Mouse (Mus musculus) megakaryocyte progenitor cell, adult 5-6 weeks (primary cell): ENCODE data around the gene Hoxb4. TPM values are rescaled to one million over a fixed set of nuclear protein-coding genes. Genes with fewer than 3 reads are reported as not detected.

Experiments used
- ATAC-seq: replicated peaks from 2 replicates; pipeline ENCODE4 v1.8.0; 2016; ENCODE audit warnings: mild to moderate bottlenecking, moderate TSS enrichment, inconsistent platforms; ENCODE audit not compliant: poor library complexity
- total RNA-seq, 2 experiments: library from RNA; stranded (forward) in 1 of 2; stranded (reverse) in 1 of 2; fragments of 157-497, 149-512 nt in 1 of 2; fragments of 200-1000 nt in 1 of 2; gene quantifications; 2 replicates each; pipeline versions ENCODE4 v1.2.3 to v1.2.4; 2015 to 2017

Hoxb4 gene
- total RNA-seq, 2 experiments from 2014 or later = 1.5 to 2.7 TPM

GRCm38 (mm10) chr11:96311520-96312417, 6.3 kb upstream of the Hoxb4 start:
- ATAC-seq = peak; percentile 86

GRCm38 (mm10) chr11:96313134-96313533, 4.9 kb upstream of the Hoxb4 start:
- no peak for ATAC-seq

DNA sequence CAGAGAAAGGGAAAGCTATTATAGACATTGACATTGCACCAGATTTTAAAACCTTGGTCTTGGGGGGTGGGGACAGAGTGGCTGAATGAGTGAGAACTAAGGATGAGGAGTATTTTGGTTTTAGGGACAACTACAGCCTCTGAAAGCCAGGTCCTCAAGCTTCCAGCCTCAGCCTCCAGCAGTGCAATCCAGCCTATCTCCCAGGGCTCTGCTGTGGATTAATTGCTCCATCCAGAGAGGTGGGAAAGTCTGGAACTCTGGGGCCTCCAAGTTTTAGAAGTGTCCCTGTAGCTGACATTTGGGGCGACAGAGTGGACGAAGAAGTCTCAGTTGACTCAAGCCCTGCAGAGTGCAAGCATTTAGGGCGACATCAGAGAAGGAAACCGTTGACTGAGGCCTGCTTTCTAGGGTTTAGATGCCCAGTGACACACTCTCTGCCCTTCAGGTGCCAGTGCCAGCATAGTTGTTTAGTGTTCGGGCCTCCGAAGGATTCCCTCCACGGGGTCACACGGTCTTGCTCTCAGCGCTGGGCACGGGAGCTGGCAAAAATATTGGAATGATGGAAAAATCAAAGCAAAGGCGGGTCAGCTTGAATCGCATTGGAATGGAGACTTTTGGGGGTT, 4.2 kb upstream of the Hoxb4 start:
- no peak for ATAC-seq

GRCm38 (mm10) chr11:96314671-96315343, 3.3 kb upstream of the Hoxb4 start:
- ATAC-seq = peak; percentile 18; the same call in 1 of the 2 replicates

DNA sequence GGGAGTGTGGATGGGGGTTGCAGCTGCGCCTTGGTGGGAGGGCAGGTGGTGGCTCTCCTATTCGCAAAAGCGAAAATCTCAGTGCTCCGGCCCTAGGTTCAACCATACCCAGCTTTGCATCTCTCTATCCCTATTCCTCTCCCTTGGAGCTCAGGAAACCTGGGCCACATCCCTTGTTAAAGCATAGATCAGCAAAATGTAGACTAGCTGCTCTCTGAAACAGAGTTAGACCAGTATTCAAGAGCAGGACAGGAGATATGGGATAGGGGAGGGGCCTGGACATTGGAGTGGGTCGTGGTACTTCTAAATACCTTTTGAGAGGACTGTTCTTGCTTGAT, 2.8 kb upstream of the Hoxb4 start:
- ATAC-seq = no peak

DNA sequence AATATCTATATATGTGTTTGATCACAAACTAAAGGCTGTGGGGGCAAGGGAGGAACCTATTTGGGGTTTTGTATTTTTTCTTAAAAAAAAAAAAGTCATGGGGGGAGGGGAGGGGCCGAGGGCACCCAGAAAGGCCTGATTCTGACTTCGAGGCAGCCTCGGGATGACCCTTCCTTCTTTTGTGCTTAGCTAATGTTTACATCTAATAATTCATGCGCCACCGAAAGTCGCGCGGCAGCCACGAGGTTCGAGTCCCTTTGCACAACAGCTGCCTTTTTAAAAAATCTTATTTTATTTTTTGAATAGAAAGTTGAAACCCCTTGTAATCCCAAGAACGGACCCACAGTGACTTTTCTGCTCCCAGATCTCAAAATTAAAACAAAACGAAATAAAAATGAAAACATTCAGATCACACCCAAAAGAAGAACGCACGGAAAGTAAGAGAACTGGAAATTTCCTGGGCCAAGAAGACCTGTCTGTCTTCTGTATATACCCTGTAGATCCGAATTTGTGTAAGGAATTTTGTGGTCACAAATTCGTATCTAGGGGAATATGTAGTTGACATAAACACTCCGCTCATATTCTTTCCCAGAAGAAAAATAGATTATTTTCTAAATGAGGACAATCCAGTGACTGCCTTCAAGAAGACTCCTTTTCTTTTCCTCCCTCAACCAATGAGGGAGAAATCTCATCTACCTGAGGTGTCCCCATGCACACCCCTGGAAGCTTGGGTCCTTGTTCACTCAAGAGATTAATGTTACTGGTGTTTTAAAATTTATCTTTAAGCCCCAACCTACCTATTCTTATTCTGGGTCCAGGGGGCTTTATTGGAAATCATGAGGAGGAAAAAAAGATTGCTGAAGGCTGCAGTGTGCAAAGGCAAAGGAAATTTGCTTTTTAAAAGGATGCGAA, 1.1 kb upstream of the Hoxb4 start:
- no peak for ATAC-seq

- peak; percentile 75 for ATAC-seq
These were observed 452 bp downstream of the Hoxb4 start for GRCm38 (mm10) chr11:96318368-96319070.

DNA sequence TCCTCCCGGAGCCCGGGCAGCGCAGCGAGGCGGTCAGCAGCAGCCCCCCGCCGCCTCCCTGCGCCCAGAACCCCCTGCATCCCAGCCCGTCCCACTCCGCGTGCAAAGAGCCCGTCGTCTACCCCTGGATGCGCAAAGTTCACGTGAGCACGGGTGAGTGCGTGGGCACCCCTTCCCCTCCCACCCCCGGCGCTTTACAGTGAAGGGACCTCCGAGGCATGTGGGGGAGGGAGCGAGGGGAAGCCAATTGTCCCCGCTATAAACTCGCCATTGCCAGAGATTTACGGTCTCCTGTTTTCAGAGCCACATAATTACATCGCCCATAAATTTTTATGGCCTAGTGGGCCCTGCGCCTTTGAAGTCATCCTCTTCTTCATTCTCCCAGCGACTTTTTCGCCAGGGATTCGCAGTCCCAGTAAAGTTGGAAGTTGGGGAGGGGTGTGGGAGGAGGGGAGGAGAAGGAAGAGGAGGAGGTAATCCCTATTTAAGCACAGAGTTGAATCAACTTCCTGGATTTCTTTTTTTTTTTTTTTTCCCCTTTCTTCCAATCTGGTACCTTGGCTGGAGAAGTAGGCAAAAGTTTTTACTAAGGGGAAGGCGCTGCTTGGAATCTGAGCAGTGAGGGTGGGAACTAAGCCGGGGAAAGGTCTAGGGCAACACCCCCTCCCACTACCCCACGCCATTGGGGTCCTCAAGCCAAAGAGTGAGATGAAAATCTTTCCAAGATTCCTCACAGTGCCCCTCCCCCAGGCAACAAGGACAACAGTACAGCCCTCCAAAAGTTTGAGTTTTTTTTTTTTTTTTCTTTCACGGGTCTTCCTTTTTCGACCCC, 1.2 kb downstream of the Hoxb4 start:
- ATAC-seq = no peak

DNA sequence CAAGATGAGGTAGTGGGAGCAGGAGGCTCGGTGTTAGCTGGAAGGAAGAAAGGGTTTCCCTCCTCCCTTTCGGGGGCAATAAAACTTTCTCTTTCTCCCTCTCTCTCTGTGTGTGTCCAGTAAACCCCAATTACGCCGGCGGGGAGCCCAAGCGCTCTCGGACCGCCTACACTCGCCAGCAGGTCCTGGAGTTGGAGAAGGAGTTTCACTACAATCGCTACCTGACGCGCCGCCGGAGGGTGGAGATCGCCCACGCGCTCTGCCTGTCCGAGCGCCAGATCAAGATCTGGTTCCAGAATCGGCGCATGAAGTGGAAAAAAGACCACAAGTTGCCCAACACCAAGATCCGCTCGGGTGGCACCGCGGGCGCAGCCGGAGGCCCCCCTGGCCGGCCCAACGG, 1.8 kb downstream of the Hoxb4 start:
- ATAC-seq = peak; percentile 62

- no peak for ATAC-seq
These were observed 2.6 kb downstream of the Hoxb4 start for GRCm38 (mm10) chr11:96320688-96321087.

DNA sequence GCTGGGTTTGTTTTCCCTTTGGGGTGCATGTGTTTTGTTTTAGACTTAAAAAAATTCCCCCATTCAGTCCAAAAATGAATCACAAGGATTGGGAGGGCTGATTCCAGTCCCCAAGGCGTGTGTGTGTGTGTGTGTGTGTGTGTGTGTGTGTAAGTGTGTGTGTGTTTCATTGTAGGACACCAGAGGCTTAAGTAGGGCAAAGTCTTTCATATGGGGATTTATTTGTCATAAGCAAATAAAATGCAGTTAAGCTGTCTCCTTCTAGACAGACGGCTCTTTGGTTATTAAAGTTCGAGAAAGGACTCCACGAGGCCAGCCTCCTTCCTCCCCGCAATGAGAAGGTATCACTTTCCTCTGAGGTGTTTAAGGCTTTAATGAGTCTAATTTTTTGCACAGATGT, 3.8 kb downstream of the Hoxb4 start:
- no peak for ATAC-seq

GRCm38 (mm10) chr11:96322738-96323137, 4.7 kb downstream of the Hoxb4 start:
- ATAC-seq = no peak

DNA sequence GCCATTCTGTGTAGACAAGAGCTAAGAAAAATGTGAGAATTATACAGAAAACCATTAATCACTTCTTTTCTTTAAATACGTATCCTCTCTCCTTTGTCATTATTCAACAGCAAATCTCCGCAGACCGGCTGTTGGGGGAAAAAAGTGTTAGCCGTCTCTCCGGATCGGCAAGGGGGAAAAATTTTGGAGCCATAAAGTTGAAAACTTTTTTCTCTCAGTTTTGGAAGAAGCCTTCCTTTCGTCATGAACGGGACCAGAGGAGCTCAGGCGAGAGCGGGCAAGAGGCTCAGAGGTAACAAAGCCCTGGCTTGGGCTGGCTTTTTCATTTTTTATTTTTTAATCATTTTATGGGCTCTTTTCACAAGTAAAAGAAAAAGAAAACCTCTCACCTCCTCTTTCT, 5.1 kb downstream of the Hoxb4 start, which contains the start of gene Hoxb3:
Hoxb3 (plus strand) TSS at position 173 of the 400 bp plus-strand sequence.
- no peak for ATAC-seq

DNA sequence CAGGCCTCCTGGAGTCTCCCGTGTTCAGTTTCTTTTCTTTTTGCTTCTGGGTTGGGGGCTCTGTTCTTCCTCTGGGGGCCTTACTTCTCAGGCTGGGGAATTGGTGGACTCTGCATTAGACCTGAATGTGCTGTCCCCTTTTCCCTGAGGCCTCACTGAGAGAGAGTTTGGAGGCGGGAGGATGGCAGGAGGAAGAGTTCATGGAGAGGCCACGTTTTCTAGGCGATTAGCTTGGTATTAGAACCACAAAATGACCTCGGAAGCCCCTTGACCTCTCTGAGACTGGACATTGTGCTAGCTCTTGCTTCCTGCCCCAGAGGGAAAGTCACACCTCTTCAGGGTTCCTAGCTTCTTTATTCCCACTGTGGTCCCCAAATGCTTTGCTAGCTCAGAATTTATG, 6.1 kb downstream of the Hoxb4 start:
- ATAC-seq = no peak

DNA sequence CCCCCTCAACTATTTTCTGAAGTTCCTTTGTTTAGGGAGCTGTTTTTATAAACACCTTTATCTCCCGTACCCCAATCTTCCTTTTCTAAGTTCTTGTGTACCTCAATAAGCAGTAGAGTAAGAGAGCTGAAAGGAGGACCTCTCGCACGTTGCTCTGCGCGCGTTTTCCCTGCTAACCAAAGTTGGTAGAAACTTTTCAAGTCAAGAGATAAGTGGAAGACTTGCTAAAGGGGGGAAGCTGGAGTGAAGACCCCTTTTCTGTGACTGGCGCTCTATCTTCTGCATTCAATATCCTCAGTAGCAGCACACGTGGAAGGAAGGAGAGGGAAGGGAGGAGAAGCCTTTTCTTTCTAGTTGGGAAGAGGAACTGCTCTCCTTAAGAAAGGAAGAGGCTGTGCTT, 6.9 kb downstream of the Hoxb4 start:
- no peak for ATAC-seq

DNA sequence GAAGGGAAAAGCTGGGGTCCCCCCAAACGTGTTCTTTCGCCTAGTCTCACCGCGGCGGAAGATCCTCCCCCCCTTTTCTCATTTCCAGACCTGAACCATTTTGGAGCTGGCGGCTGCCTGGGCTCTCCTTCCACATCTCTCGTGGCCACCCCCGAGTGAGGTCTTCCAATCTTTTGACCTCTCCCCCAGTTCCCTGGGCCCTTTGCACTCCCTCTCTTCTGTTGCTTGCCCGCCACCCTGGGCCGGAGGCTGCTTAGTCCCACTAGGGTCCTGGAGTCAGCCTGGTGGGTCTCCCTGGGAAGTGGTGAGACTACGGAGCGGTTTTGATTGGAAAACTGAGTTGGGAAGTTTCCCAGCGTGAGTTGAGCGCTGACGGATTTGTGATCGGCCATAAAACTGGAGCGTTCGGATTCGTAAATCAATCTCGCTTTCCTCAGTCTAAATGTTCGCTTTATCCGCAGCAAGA, 7.7 kb downstream of the Hoxb4 start:
- ATAC-seq = no peak

- no peak for ATAC-seq
These were observed 8.6 kb downstream of the Hoxb4 start for GRCm38 (mm10) chr11:96326705-96327104.

DNA sequence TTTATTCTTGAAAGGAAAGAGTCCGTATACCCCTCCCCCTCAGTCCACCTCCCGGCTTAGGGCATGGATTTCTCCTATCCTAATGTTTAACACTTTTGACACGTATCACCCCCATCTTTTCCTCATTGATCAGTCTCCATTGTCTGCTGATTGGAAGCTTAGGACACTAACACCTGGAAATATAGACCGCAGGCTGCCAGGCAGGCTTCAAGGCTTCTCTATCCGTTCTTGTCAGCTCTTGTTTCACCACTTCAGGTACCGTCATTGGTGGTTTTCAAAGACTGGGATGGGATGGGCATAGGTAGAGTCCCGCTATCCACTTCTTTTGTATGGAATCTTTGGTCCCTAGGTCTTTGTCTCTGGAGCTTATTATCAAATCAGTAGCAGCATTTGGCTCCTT, 9.1 kb downstream of the Hoxb4 start:
- no peak for ATAC-seq

DNA sequence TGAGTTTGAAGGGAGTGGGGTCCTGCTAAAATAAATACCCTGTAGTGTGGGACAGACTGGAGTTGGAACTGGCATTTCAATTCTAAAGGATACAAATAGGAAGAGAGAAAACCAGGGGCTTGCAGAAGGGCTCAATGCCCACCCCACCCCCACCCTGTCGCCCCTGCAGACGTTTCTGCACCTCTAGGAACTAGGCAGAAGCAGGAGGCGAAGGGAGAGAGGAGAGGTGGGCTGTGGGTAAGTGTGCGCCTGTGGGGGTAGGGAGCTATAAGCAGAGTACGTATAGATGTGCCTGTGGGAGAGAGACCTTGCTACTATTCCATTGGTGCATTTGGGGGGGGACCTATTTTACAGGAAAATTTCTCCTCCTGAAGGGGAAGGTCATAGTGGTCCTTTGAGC, 9.7 kb downstream of the Hoxb4 start:
- ATAC-seq = no peak
